Mouse (Mus musculus): Measurements from ENCODE around the gene Ring1. TPM values are rescaled to one million over a fixed set of nuclear protein-coding genes. Genes with fewer than 3 reads are reported as not detected.

The Ring1 gene
- 16.0 and 20.4 TPM in 2 replicates for polyA plus RNA-seq (2015; fragmentation: Nextera tagmentation; extraction: Ambion mirVana)

DNA sequence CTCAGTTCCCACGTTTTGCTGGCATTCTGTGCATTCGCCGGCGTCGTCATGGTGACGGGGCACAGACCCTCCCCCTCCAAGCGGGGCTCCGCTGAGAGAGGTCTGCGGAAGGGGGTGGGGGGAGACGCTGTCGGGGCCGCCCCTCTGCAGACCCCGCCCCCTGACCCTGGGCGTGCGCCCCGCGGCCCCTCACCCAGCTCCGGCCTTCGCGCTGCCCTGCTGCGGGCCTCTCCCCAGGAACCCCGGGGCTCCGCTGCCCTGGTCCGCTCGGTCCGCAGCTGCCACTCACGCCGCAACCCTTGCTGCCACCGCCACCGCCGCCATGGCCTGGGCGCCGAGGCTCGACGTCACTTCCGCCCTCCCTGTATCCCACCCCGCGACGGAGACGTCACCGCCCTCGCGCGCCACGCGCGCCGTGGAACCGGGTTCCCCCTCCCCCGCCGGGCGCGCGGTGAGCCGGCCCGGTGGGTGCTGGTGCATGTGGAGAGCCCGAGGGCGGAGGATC, at the start of gene Ring1:
Gene Ring1, minus strand, starts transcription at position 364 of the 505 bp plus-strand sequence.
- peak within 1 kb of the TSS; percentile 69 for H3K4me3 ChIP-seq (replicated peaks; ENCODE audit: low read length)
- no peaks in the 10 kb centered on the region for H3K27me3 ChIP-seq (replicated peaks; ENCODE audit: control insufficient read depth, insufficient read depth, low read length)
- H3K4me1 ChIP-seq (replicated peaks; ENCODE audit: control insufficient read depth, insufficient read depth, low read length) = peaks cover 46% of the 10 kb centered on the region
- H3K4me2 ChIP-seq (ENCODE audit: low read length) = peak within 1 kb of the TSS; percentile 87
- H3K9ac ChIP-seq (replicated peaks; ENCODE audit: low read depth, low read length) = peak within 1 kb of the TSS; percentile 79
- peak; percentile 80 for ATAC-seq
- H3K9me3 ChIP-seq (ENCODE audit: control insufficient read depth, low read length) = no peaks in the 10 kb centered on the region
- WGBS = under 1% methylated on average over 41 of the region's 58 CpGs
- H3K36me3 ChIP-seq (ENCODE audit: control insufficient read depth, insufficient read depth) = peaks cover 7% of the 10 kb centered on the region
- H3K27ac ChIP-seq (ENCODE audit: low read length) = peak within 1 kb of the TSS; percentile 97

DNA sequence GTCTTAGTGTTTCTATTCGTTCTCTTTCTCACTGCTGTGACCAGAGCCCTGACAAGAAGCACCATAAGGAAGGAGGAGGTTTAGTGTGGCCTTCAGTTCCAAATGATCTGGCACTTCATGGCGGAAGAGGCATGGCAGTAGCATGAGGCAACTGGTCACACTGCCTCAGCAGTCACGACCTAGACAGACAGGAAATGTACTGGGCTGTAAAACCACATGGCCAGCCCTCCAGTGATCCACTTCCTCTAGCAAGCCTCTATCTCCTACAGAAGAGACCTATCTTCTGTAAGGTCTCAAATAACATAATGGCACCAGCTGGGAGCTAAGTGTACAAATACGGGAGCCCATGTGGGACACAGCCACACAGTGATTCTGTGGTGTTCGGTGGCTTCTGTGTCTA, 47.6 kb upstream of the Ring1 start:
- Histone ChIP-seq H3K36me3 (ENCODE audit: control insufficient read depth, insufficient read depth) (no peaks in the 10 kb centered on the region), H3K27me3 (replicated peaks; ENCODE audit: control insufficient read depth, insufficient read depth, low read length) (peaks cover 4% of the 10 kb centered on the region; the same call in 1 of the 2 replicates), H3K4me1 (replicated peaks; ENCODE audit: control insufficient read depth, insufficient read depth, low read length) (peaks cover 2% of the 10 kb centered on the region; the same call in 1 of the 2 replicates), H3K9me3 (ENCODE audit: control insufficient read depth, low read length) (no peaks in the 10 kb centered on the region), H3K4me3 (replicated peaks; ENCODE audit: low read length) (no peak overlapping the region), H3K4me2 (ENCODE audit: low read length) (no peak overlapping the region), H3K27ac (ENCODE audit: low read length) (no peak overlapping the region), H3K9ac (replicated peaks; ENCODE audit: low read depth, low read length) (no peak overlapping the region)
- WGBS = 78% methylated on average over 5 of the region's 5 CpGs
- no peak for ATAC-seq

DNA sequence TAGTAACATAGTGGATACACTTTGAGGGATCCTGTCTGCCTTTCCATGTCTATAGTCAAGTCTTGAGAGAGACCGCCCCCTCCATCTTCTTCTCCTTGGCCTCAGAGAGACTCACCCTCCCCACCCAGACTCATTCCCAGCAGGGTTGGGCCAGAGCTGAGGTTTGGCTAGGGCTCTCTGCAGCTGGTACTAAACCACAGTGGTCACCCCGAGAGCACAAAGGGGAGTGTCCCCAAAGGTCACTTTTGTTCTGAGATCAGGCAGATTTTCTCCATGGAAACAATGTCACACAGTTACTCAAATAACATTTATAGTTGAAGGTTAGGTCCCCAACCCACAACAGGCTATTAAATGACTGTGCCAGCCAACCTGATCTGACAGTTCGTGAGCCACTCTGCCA, 44.4 kb upstream of the Ring1 start:
- Histone ChIP-seq H3K27ac (ENCODE audit: low read length) (no peak overlapping the region), H3K9me3 (ENCODE audit: control insufficient read depth, low read length) (no peaks in the 10 kb centered on the region), H3K4me2 (ENCODE audit: low read length) (no peak overlapping the region), H3K27me3 (replicated peaks; ENCODE audit: control insufficient read depth, insufficient read depth, low read length) (no peaks in the 10 kb centered on the region), H3K4me3 (replicated peaks; ENCODE audit: low read length) (no peak overlapping the region), H3K36me3 (ENCODE audit: control insufficient read depth, insufficient read depth) (no peaks in the 10 kb centered on the region), H3K9ac (replicated peaks; ENCODE audit: low read depth, low read length) (no peak overlapping the region), H3K4me1 (replicated peaks; ENCODE audit: control insufficient read depth, insufficient read depth, low read length) (no peaks in the 10 kb centered on the region)
- no peak for ATAC-seq
- WGBS = 46% methylated on average over 3 of the region's 3 CpGs

DNA sequence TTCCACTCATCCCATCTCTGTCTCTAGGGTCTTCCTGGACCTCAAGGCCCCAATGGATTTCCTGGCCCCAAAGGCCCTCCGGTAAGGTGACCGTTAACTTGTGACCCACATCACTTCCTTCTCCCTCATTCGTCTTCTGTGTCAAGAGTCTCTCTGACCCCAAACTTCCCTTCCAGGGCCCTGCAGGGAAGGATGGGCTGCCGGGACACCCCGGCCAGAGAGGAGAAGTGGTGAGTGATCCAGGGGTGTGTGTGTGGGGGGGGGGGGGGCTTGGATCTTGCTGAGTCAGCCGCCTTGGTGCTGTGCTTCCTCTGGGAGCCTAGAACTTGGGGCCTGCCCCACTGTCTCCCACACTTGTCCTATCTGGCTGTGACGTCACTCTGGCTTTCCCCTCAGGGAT, 32.7 kb upstream of the Ring1 start:
- Histone ChIP-seq H3K4me1 (replicated peaks; ENCODE audit: control insufficient read depth, insufficient read depth, low read length) (no peaks in the 10 kb centered on the region), H3K9ac (replicated peaks; ENCODE audit: low read depth, low read length) (no peak overlapping the region), H3K36me3 (ENCODE audit: control insufficient read depth, insufficient read depth) (no peaks in the 10 kb centered on the region), H3K27ac (ENCODE audit: low read length) (no peak overlapping the region), H3K27me3 (replicated peaks; ENCODE audit: control insufficient read depth, insufficient read depth, low read length) (no peaks in the 10 kb centered on the region), H3K4me3 (replicated peaks; ENCODE audit: low read length) (no peak overlapping the region), H3K9me3 (ENCODE audit: control insufficient read depth, low read length) (no peaks in the 10 kb centered on the region), H3K4me2 (ENCODE audit: low read length) (no peak overlapping the region)
- ATAC-seq = no peak
- 88% methylated on average over 7 of the region's 7 CpGs for WGBS

DNA sequence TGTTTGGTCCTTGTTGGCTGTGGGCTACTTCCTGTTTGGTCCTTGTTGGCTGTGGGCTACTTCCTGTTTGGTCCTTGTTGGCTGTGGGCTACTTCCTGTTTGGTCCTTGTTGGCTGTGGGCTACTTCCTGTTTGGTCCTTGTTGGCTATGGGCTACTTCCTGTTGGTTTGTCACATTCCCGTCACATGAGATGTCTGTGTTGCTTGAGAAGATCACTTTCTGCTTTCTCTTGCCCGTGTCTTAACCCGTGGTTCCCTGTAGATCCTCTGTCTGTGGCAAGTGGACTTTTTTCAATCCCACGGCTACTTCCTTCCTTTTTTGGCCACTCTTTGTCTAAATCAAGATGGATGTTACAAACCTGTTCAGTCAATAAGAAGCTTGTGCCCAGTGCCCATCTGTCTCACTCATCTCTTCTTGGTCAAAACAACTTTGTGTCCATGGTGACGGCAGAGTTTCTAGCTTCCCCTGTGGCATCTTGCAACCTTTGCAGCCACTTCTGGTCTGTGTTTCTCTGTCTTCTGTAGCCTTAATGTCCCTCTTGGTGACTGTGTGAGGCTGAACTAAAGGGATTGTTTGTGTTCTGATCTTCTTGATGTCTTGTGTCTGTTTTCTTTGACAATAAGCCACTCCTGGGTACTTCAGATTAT, 23.0 kb upstream of the Ring1 start:
- H3K27me3 ChIP-seq (replicated peaks; ENCODE audit: control insufficient read depth, insufficient read depth, low read length) = no peaks in the 10 kb centered on the region
- H3K4me2 ChIP-seq (ENCODE audit: low read length) = no peak overlapping the region
- no peaks in the 10 kb centered on the region for H3K4me1 ChIP-seq (replicated peaks; ENCODE audit: control insufficient read depth, insufficient read depth, low read length)
- no peaks in the 10 kb centered on the region for H3K36me3 ChIP-seq (ENCODE audit: control insufficient read depth, insufficient read depth)
- no peak overlapping the region for H3K4me3 ChIP-seq (replicated peaks; ENCODE audit: low read length)
- H3K9me3 ChIP-seq (ENCODE audit: control insufficient read depth, low read length) = no peaks in the 10 kb centered on the region; the same call in 1 of the 2 replicates
- ATAC-seq = no peak
- H3K9ac ChIP-seq (replicated peaks; ENCODE audit: low read depth, low read length) = no peak overlapping the region
- H3K27ac ChIP-seq (ENCODE audit: low read length) = no peak overlapping the region
- WGBS = 95% methylated on average over 5 of the region's 5 CpGs

DNA sequence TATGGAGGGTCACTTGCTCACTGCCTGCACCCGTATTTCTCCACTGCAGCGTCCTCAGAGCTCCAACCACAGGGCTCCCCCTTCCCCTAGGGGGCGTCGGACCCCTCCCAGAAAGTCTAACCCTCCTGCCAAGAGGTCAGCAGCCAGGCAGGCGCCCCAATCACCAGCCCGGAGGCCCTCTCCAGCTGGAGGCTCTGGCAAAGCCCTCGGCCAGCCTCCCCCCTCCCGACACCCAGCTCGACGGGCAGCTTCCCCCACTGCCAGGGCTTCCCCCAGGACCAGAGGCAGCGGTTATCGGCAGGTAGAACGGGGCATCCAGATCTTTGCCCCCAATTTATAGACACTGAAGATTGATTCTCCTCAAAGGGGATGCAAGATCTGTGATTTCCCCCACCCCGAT, 21.5 kb upstream of the Ring1 start:
- H3K4me1 ChIP-seq (replicated peaks; ENCODE audit: control insufficient read depth, insufficient read depth, low read length) = no peaks in the 10 kb centered on the region
- no peak overlapping the region for H3K27ac ChIP-seq (ENCODE audit: low read length)
- H3K9me3 ChIP-seq (ENCODE audit: control insufficient read depth, low read length) = no peaks in the 10 kb centered on the region; the same call in 1 of the 2 replicates
- no peak overlapping the region for H3K4me2 ChIP-seq (ENCODE audit: low read length)
- no peak overlapping the region for H3K9ac ChIP-seq (replicated peaks; ENCODE audit: low read depth, low read length)
- no peak for ATAC-seq
- H3K36me3 ChIP-seq (ENCODE audit: control insufficient read depth, insufficient read depth) = no peaks in the 10 kb centered on the region
- no peak overlapping the region for H3K4me3 ChIP-seq (replicated peaks; ENCODE audit: low read length)
- no peaks in the 10 kb centered on the region for H3K27me3 ChIP-seq (replicated peaks; ENCODE audit: control insufficient read depth, insufficient read depth, low read length)
- 83% methylated on average over 14 of the region's 14 CpGs for WGBS

DNA sequence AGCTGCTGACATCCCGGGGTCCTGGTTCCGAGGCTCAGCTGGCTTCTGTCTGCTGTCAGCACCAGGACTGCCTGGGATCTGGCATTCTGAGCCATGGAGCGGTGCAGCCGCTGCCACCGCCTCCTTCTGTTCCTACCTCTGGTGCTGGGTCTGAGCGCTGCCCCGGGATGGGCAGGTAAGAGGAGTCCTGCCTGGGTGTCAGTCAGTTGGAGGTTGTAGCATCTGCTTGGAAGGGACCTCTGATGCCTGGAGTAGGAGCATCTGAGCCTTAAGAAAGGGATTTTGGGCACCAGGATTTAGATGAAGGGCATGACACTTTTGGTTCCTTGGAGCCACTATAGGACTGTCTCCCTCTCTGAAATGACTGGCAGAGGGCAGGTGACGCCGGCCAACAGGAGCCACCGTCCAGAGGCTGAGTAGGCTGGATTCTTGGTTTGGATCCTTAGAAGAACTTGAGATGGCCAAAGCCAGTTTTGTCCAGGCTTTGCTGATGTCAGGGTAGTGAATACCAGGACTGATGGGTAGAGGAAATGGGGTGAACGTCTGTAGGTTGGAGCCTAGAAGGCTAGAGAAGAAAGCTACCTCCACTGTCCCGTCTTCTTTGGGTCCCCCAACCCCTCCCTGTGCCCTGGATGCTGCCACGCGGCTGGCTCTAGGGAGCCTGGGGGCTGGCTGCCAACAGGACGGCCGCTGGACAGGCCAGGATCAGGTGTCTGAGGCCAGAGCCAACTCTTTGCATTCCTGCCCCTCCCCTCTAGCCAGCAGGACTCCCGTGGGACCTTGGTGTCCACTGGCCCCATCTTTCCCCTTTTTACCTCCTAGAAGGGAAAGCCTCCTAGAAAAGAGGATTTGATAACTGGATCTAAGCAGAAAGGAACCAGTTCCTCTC, 15.3 kb upstream of the Ring1 start:
- no peak; the same call in 1 of the 2 replicates for ATAC-seq
- H3K9me3 ChIP-seq (ENCODE audit: control insufficient read depth, low read length) = no peaks in the 10 kb centered on the region
- H3K4me3 ChIP-seq (replicated peaks; ENCODE audit: low read length) = peak overlapping the region; percentile 33
- peaks cover 21% of the 10 kb centered on the region for H3K4me1 ChIP-seq (replicated peaks; ENCODE audit: control insufficient read depth, insufficient read depth, low read length)
- peak overlapping the region; percentile 72 for H3K4me2 ChIP-seq (ENCODE audit: low read length)
- WGBS = 24% methylated on average over 17 of the region's 17 CpGs
- no peaks in the 10 kb centered on the region for H3K27me3 ChIP-seq (replicated peaks; ENCODE audit: control insufficient read depth, insufficient read depth, low read length)
- peaks cover 19% of the 10 kb centered on the region for H3K36me3 ChIP-seq (ENCODE audit: control insufficient read depth, insufficient read depth)
- peak overlapping the region; percentile 40; the same call in 1 of the 2 replicates for H3K9ac ChIP-seq (replicated peaks; ENCODE audit: low read depth, low read length)
- no peak overlapping the region for H3K27ac ChIP-seq (ENCODE audit: low read length)

DNA sequence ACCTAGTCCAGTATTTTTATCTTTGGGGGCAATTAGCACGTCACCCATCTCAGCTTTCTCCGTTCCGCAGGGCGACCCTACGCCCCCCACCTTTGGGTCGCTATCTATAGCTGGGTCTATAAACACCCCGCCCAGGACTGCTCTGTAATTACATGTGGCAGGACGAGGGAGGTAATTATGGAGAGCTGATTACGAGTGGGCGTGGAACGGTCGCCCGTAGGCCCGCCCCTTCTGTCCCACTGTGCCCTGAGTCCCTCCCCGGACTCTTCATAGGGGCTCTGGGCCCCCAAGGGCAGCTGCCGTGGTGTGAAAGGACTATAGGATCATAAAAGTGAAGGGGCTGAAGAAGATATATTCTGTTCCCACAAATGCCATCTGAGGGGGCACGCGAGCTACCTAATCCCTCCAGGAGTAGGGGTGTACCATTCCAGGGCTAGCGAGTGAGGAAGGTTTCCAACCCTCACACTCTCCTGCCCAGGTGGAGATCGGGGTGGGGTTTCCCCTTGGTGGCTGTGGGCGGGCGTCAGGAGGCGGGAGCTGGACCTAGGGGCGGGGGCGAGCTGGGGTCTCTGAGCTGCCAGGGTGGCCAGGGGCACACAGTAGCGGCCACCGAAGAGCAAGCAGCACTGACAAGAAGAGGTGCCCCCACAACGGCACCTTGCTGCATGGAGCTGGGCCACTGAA, 14.5 kb upstream of the Ring1 start, which contains the start of gene Col11a2:
Gene Col11a2, plus strand, starts transcription at position 560 of the 684 bp plus-strand sequence.
- H3K27ac ChIP-seq (ENCODE audit: low read length) = no peak within 1 kb of the TSS
- peak within 1 kb of the TSS; percentile 72 for H3K4me2 ChIP-seq (ENCODE audit: low read length)

DNA sequence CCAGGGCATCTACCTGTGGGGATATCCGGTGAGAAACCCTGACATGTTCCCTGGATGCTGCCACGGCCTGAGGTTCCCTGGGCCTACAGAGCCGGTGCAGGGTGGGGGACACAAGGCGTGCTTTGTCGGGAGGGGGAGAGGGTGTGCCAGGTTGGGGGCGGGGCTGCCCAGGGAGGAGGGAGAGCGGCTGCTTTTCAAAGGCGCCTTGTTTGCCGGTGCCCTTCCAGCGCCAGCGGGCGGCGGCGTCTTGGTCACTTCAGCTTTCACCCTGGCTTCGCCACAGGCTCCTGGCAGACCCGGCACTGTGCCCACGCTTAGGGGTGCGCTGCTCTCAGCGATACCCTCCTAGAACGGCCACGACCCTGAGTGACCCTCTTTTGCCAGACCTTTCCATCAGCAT, 14.0 kb upstream of the Ring1 start:
- Histone ChIP-seq H3K4me1 (replicated peaks; ENCODE audit: control insufficient read depth, insufficient read depth, low read length) (peaks cover 21% of the 10 kb centered on the region), H3K4me2 (ENCODE audit: low read length) (peak overlapping the region; percentile 72), H3K36me3 (ENCODE audit: control insufficient read depth, insufficient read depth) (peaks cover 19% of the 10 kb centered on the region), H3K4me3 (replicated peaks; ENCODE audit: low read length) (peak overlapping the region; percentile 33), H3K27me3 (replicated peaks; ENCODE audit: control insufficient read depth, insufficient read depth, low read length) (no peaks in the 10 kb centered on the region), H3K9me3 (ENCODE audit: control insufficient read depth, low read length) (no peaks in the 10 kb centered on the region), H3K27ac (ENCODE audit: low read length) (no peak overlapping the region), H3K9ac (replicated peaks; ENCODE audit: low read depth, low read length) (peak overlapping the region; percentile 40)
- 4% methylated on average over 21 of the region's 21 CpGs for WGBS
- peak; percentile 34 for ATAC-seq

More for the DNA sequence above, 14.5 kb upstream of the Ring1 start, which contains the start of gene Col11a2:
- peak; percentile 72 for ATAC-seq
- Histone ChIP-seq H3K36me3 (ENCODE audit: control insufficient read depth, insufficient read depth) (peaks cover 19% of the 10 kb centered on the region), H3K9ac (replicated peaks; ENCODE audit: low read depth, low read length) (peak within 1 kb of the TSS; percentile 40), H3K9me3 (ENCODE audit: control insufficient read depth, low read length) (no peaks in the 10 kb centered on the region), H3K4me1 (replicated peaks; ENCODE audit: control insufficient read depth, insufficient read depth, low read length) (peaks cover 21% of the 10 kb centered on the region), H3K27me3 (replicated peaks; ENCODE audit: control insufficient read depth, insufficient read depth, low read length) (no peaks in the 10 kb centered on the region), H3K4me3 (replicated peaks; ENCODE audit: low read length) (peak within 1 kb of the TSS; percentile 33)
- WGBS = 3% methylated on average over 28 of the region's 28 CpGs

All from forebrain, embryonic 16.5 days (tissue).